Mouse (Mus musculus): ENCODE data around the gene Podxl2.

Gene Podxl2

DNA sequence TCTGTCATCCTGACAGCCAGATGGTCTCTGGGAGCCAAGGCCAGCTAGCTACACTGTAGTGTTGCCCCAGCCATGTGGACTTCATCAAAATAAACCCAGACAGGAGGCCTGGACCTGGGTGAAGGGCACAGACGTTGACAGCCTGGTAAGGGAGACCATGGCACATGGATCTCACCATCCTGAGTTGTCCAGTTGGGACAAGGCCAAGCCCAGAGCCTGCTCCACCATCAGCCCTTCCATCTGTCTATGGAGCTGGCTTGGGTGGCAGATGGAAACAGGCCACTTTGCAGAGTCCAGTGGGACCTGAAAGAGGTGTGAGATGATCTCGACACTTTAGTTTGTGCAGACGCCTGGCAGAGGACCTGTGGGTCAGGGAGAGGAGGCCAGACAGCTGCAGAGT lies 74.1 kb downstream of the Podxl2 start:
- DNase-seq (ENCODE audit: low read depth, low spot score) = no peak

DNA sequence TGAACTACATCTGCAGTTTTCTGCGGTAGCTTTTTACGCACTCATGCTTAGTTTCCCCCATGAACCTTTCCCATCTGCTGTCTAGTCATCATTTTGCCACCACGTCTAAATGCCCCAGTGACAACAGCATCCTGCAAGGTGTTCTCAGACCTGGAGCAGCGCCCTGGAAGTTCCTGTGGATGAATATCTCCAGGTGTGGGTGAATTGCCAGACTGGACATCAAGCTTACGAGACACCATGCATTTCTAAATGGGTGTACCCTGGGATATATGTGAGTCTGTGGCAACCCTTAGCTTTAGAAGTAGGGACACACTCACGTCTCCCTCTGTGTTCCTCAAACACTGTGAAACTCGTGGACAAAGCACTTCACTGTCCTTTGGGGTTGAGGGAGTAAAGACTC lies 74.7 kb downstream of the Podxl2 start:
- no peak for DNase-seq (ENCODE audit: low read depth, low spot score)

DNA sequence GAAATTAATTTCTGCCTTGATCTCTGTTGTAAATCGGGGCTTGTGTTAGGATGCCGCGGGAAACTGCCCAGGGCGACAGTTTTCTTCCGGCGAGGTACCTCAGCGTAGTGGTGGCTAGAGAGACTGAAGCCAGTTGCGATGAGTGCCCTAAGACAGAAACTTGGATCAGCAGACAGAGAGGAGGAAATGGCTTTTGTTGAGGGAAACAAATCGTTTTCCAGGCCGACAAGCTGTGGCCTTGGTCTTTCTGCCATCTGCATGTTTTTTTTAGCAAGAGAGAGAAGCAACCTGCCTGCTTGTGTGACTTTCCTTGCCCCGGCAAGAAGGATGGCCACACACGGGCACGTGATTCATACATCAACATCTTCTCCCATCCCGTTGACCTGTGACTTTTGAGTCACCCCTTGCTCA lies 80.3 kb downstream of the Podxl2 start:
- no peak for DNase-seq (ENCODE audit: low read depth, low spot score)

DNA sequence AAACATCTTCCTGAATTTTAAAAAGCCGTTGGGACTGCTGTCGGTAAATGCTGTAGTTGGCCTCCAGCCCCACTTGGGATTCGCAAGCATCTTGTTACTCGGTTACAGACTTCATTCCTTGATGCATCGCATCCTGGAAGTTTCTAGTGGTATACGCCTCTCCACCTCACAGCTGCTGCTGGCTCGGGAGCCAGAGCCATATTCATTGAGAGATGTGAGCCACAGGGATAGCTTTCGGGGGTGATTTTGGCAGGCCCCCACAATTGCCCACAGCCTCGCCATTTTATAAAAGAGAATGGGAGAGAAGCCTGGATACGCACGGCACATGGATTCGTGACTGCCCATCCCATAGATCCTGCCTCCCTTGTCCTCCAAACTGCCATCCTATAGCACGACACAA lies 81.0 kb downstream of the Podxl2 start:
- no peak for DNase-seq (ENCODE audit: low read depth, low spot score)

DNA sequence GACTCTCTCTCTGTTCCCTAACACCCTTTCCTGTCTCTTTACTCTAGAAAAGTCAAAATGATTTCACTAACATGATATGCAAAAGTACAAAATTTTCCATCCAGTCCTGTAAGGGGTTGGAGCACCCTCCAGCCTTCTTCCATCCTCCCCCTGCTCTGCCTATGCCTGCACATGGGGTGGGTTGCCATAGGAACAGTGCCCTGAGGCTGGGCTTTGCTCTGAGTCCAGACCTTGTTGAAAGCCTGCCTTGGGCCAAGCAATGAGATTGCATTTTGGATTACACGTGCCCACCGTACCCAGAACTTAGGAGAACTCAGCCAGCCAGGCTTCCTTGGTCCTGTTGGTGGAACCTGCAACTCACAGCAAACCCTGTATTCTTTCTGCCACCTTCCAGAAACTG lies 81.6 kb downstream of the Podxl2 start:
- no peak for DNase-seq (ENCODE audit: low read depth, low spot score)

All from brain, embryonic 18.5 days (tissue).